Mouse (Mus musculus) subcutaneous adipose tissue, adult 2 months (tissue): ENCODE measurements around the gene Olfr633. TPM values are rescaled to one million over a fixed set of nuclear protein-coding genes. Genes with fewer than 3 reads are reported as not detected.

Experiments used
- polyA plus RNA-seq: library from polyadenylated mRNA; depleted of rRNA; stranded (reverse); fragments of >200 nt; gene quantifications from 2 replicates; pipeline ENCODE4 v1.2.3, GENCODE M21; 2012; ENCODE audit warnings: low replicate concordance; rRNA removed

The Olfr633 gene
- not detected in 2 replicates for polyA plus RNA-seq

GRCm38 (mm10) chr7:103944137-103944536 is at the start of gene Olfr633:
TSS of gene Olfr633 (plus strand) at chr7:103944437.

GRCm38 (mm10) chr7:103903187-103903586 is 41.0 kb upstream of the Olfr633 start, which contains the start of gene Olfr65:
TSS of gene Olfr65 (plus strand) at chr7:103903487.

GRCm38 (mm10) chr7:103928525-103928924 is 15.7 kb upstream of the Olfr633 start, which contains the start of gene Olfr631:
TSS of gene Olfr631 (plus strand) at chr7:103928825.

GRCm38 (mm10) chr7:103934264-103934663 is 10.0 kb upstream of the Olfr633 start, which contains the start of gene Olfr632:
TSS of gene Olfr632 (plus strand) at chr7:103934347.

GRCm38 (mm10) chr7:103970852-103971251 is 26.6 kb downstream of the Olfr633 start, which contains the start of gene Olfr635:
TSS of gene Olfr635 (plus strand) at chr7:103971152.

GRCm38 (mm10) chr7:103998446-103998845 is 54.2 kb downstream of the Olfr633 start, which contains the start of gene Olfr638:
TSS of gene Olfr638 (plus strand) at chr7:103998746.

Other genes with a start within 250 kb of the Olfr633 start
- not detected in 2 replicates for gene Olfr243, start 229.8 kb upstream of the Olfr633 start, polyA plus RNA-seq
- not detected in 2 replicates for gene Olfr628, start 214.1 kb upstream of the Olfr633 start, polyA plus RNA-seq
- not detected in 2 replicates for gene Olfr629, start 199.5 kb upstream of the Olfr633 start, polyA plus RNA-seq
- gene Olfr630, start 187.1 kb upstream of the Olfr633 start, polyA plus RNA-seq: not detected in 2 replicates
- gene Olfr69, start 172.8 kb upstream of the Olfr633 start, polyA plus RNA-seq: not detected in 2 replicates
- not detected in 2 replicates for gene Olfr68, start 164.7 kb upstream of the Olfr633 start, polyA plus RNA-seq
- not detected in 2 replicates for gene Olfr67, start 152.6 kb upstream of the Olfr633 start, polyA plus RNA-seq
- 130 and 168 TPM in 2 replicates for gene Hbb-bt, start 130.4 kb upstream of the Olfr633 start, polyA plus RNA-seq
- 1,520 and 2,066 TPM in 2 replicates for gene Hbb-bs, start 116.3 kb upstream of the Olfr633 start, polyA plus RNA-seq
- gene Hbb-bh2, start 103.9 kb upstream of the Olfr633 start, polyA plus RNA-seq: not detected in 2 replicates
- gene Hbb-bh1, start 101.3 kb upstream of the Olfr633 start, polyA plus RNA-seq: not detected in 2 replicates
- not detected in 2 replicates for gene Hbb-y, start 91.2 kb upstream of the Olfr633 start, polyA plus RNA-seq
- gene Olfr66, start 58.2 kb upstream of the Olfr633 start, polyA plus RNA-seq: not detected in 2 replicates
- gene Olfr64, start 50.0 kb upstream of the Olfr633 start, polyA plus RNA-seq: not detected in 2 replicates
- not detected in 2 replicates for gene Olfr65, start 41.0 kb upstream of the Olfr633 start, polyA plus RNA-seq
- not detected in 2 replicates for gene Olfr631, start 15.6 kb upstream of the Olfr633 start, polyA plus RNA-seq
- not detected in 2 replicates for gene Olfr632, start 10.1 kb upstream of the Olfr633 start, polyA plus RNA-seq
- not detected in 2 replicates for gene Olfr635, start 26.7 kb downstream of the Olfr633 start, polyA plus RNA-seq
- not detected in 2 replicates for gene Olfr638, start 54.3 kb downstream of the Olfr633 start, polyA plus RNA-seq
- gene Olfr639, start 72.9 kb downstream of the Olfr633 start, polyA plus RNA-seq: not detected in 2 replicates
- not detected in 2 replicates for gene Olfr640, start 81.1 kb downstream of the Olfr633 start, polyA plus RNA-seq
- gene Olfr641, start 91.0 kb downstream of the Olfr633 start, polyA plus RNA-seq: not detected in 2 replicates
- gene Olfr642, start 108.2 kb downstream of the Olfr633 start, polyA plus RNA-seq: not detected in 2 replicates
- gene 4930516K23Rik, start 117.0 kb downstream of the Olfr633 start, polyA plus RNA-seq: not detected in 2 replicates
- gene Olfr644, start 127.4 kb downstream of the Olfr633 start, polyA plus RNA-seq: not detected in 2 replicates
- not detected in 2 replicates for gene Olfr645, start 141.0 kb downstream of the Olfr633 start, polyA plus RNA-seq
- gene Olfr646, start 160.4 kb downstream of the Olfr633 start, polyA plus RNA-seq: not detected in 2 replicates
- not detected in 2 replicates for gene Ubqln5, start 185.4 kb downstream of the Olfr633 start, polyA plus RNA-seq
- not detected in 2 replicates for gene Olfr643, start 193.0 kb downstream of the Olfr633 start, polyA plus RNA-seq
- gene Ubqln3, start 198.8 kb downstream of the Olfr633 start, polyA plus RNA-seq: not detected in 2 replicates
- gene Ubqlnl, start 206.1 kb downstream of the Olfr633 start, polyA plus RNA-seq: not detected in 2 replicates
- gene Olfm5, start 220.4 kb downstream of the Olfr633 start, polyA plus RNA-seq: not detected in 2 replicates
- 0.08 TPM in 1 of 2 replicates, not detected in the other for gene Olfr648, start 239.0 kb downstream of the Olfr633 start, polyA plus RNA-seq